Mouse (Mus musculus): ENCODE measurements around the gene Slamf6. TPM values are rescaled to one million over a fixed set of nuclear protein-coding genes. Genes with fewer than 3 reads are reported as not detected.

Slamf6 gene
- polyA plus RNA-seq, 1 experiment, result not detected

DNA sequence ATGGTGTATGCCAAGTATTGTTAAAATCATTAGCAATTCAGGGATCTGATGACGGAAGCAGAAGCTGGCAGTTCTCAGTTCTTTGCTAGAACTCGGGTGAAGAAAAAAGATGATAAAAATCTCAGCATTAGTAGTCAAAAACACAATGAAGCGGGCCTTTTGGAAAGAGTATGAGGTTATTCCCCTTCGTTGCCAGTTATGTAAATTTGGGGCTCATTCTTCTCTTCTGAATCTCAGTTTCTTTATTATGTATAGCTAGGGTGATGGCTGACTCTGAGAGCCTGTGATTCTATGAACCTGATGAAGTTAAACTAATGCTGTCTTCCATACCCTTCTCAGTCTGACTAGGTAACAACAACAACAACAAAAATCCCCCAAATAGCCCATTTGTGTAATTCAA is 58.5 kb downstream of the Slamf6 start:
- H3K27ac ChIP-seq (ENCODE audit: insufficient read depth, low read length), result no peak overlapping the region
- H3K4me3 ChIP-seq (ENCODE audit: insufficient read depth, low read length), result no peak overlapping the region
- no peaks in the 10 kb centered on the region for H3K4me1 ChIP-seq (ENCODE audit: control insufficient read depth, insufficient read depth, low read length)
- TF ChIP-seq POLR2A (IDR thresholded peaks at IDR 0.05; ENCODE audit: low read depth, low read length) (no peak), CTCF (IDR thresholded peaks at IDR 0.05; ENCODE audit: borderline replicate concordance, insufficient read depth, low read length) (no peak)

DNA sequence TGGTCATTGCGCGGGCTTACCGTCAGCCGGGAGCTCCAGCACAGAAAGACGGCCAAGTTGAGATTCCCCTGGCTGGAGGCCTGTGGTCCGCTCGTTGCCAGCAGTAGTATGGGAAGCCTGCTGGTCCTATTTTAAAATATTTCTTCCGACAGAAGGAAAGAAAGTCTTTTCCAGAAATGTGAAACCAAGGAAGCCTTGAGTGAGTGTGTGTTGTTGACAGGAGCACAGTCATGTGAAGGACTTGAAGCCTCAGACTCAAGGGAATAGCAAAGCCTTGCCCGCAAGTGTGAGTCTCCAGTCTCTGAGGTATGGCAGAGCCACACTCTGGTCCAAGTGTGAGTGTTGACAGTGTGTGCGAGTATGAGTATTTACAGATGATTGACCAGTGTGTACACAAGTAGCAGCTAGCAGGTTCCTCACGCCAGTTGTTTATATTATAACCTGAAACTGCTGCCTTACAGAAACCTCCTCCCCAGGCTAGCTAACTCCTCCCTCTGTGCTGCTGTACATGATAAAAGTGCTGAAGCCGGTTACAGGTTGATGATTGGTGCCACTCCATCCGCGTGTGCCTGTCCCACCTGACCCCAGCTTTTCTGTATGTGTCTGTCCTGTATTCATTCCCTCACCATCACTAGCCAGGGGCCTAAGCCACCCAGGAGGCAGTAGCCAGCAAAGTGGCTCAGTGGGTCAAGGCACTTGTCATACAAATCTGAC is 59.7 kb downstream of the Slamf6 start:
- H3K27ac ChIP-seq (ENCODE audit: insufficient read depth, low read length), result no peak overlapping the region
- no peaks in the 10 kb centered on the region for H3K4me1 ChIP-seq (ENCODE audit: control insufficient read depth, insufficient read depth, low read length)
- no peak overlapping the region for H3K4me3 ChIP-seq (ENCODE audit: insufficient read depth, low read length)
- TF ChIP-seq POLR2A (IDR thresholded peaks at IDR 0.05; ENCODE audit: low read depth, low read length), result no peak
- no peak for TF ChIP-seq CTCF (IDR thresholded peaks at IDR 0.05; ENCODE audit: borderline replicate concordance, insufficient read depth, low read length)

- TF ChIP-seq POLR2A (IDR thresholded peaks at IDR 0.05; ENCODE audit: low read depth, low read length) (no peak), CTCF (IDR thresholded peaks at IDR 0.05; ENCODE audit: borderline replicate concordance, insufficient read depth, low read length) (no peak)
- H3K4me1 ChIP-seq (ENCODE audit: control insufficient read depth, insufficient read depth, low read length), result no peaks in the 10 kb centered on the region
- H3K4me3 ChIP-seq (ENCODE audit: insufficient read depth, low read length), result no peak overlapping the region
- no peak overlapping the region for H3K27ac ChIP-seq (ENCODE audit: insufficient read depth, low read length)
Observed at GRCm38 (mm10) chr1:171977891-171978290, 60.6 kb downstream of the Slamf6 start.

DNA sequence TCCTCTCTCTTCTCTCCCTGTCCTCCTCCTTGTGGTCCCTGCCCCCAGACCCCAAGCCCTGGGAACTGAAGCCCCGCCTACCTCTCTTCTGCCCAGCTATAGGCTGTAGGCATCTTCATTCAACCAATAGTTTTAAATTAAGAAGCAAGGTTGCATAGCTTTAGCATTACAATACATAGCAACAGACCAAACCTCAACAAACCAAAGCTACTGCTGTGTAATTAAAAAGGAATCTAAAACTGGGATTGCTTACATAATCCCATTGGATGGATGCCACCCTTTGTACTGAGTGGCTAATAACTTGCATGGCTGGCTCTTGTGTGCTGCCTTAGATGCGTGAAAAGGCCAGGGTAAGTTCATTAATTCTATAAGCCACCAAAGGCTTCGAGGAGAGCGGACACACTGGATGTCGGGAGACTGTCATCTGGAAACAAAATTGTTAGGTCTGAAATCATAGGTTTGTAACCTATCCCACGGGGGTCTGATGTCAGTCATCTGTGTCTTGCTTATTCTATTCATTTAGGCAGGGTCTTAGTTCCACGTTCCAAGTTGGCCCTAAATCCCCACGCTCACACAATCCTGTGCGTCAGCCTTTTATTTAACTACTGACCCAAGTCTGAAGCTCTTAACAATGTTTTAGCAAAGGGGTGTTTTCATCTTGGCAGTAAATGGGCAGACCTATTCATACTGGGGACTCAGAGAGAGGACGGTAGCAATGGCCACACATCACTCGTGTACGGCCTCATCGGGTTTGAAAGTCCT is 62.8 kb downstream of the Slamf6 start:
- no peak overlapping the region for H3K27ac ChIP-seq (ENCODE audit: insufficient read depth, low read length)
- no peaks in the 10 kb centered on the region for H3K4me1 ChIP-seq (ENCODE audit: control insufficient read depth, insufficient read depth, low read length)
- no peak for TF ChIP-seq CTCF (IDR thresholded peaks at IDR 0.05; ENCODE audit: borderline replicate concordance, insufficient read depth, low read length)
- TF ChIP-seq POLR2A (IDR thresholded peaks at IDR 0.05; ENCODE audit: low read depth, low read length), result no peak
- no peak overlapping the region for H3K4me3 ChIP-seq (ENCODE audit: insufficient read depth, low read length)

DNA sequence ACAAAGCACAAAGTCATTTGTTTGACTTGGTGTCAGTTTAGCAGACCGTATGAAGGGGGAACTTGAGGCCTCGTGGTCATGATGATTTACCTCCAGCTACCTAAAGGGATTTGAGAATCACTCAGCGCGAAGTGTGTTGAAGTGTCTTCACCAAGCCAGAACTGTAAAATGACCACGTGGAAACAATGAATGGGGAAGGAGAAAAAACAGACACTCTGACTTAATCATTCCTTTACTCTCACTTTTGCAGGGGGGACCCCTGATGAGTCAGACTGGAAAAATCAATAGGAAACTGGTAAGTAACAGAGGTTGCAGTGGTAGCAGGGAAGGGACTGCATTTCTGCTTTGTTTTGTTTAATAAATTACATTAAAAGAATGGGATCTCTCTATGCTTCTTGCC is 64.9 kb downstream of the Slamf6 start:
- TF ChIP-seq CTCF (IDR thresholded peaks at IDR 0.05; ENCODE audit: borderline replicate concordance, insufficient read depth, low read length) (no peak), POLR2A (IDR thresholded peaks at IDR 0.05; ENCODE audit: low read depth, low read length) (no peak)
- no peak overlapping the region for H3K27ac ChIP-seq (ENCODE audit: insufficient read depth, low read length)
- no peaks in the 10 kb centered on the region for H3K4me1 ChIP-seq (ENCODE audit: control insufficient read depth, insufficient read depth, low read length)
- H3K4me3 ChIP-seq (ENCODE audit: insufficient read depth, low read length), result no peak overlapping the region

- Histone ChIP-seq H3K27ac (ENCODE audit: insufficient read depth, low read length) (no peak overlapping the region), H3K4me1 (ENCODE audit: control insufficient read depth, insufficient read depth, low read length) (no peaks in the 10 kb centered on the region), H3K4me3 (ENCODE audit: insufficient read depth, low read length) (no peak overlapping the region)
- TF ChIP-seq CTCF (IDR thresholded peaks at IDR 0.05; ENCODE audit: borderline replicate concordance, insufficient read depth, low read length), result no peak
- no peak for TF ChIP-seq POLR2A (IDR thresholded peaks at IDR 0.05; ENCODE audit: low read depth, low read length)
Observed at GRCm38 (mm10) chr1:171982740-171983139, 65.4 kb downstream of the Slamf6 start.

DNA sequence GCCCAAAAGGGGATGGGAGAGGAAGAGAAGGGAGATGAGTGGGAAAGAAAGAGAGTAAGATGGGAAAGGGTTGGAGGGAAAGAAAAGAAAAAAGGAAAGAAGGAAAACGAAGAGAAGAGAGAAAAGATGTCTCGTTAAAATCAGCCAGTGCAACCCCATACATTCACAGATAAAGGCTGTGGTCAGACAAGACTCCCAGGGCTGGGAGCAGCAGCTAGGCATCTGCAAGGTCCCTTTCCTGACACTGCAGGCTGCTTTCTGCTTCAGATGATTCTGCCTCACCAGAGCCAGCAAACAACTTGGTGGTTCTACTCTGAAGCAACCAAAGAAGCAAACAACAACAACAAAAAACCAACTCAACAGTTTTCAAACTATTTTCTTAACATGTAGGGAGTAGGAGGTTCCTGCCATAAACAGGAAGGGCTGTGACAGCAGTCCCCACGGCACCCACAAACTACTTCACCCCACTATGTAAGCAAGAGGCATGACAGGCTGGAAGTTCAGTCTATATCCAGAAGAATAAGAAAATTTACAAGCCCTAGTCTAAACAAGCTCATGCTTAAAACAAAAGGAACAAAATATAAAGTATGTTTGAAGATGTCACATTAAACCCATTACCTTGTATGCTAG is 66.2 kb downstream of the Slamf6 start:
- Histone ChIP-seq H3K4me1 (ENCODE audit: control insufficient read depth, insufficient read depth, low read length) (no peaks in the 10 kb centered on the region), H3K27ac (ENCODE audit: insufficient read depth, low read length) (no peak overlapping the region), H3K4me3 (ENCODE audit: insufficient read depth, low read length) (no peak overlapping the region)
- TF ChIP-seq POLR2A (IDR thresholded peaks at IDR 0.05; ENCODE audit: low read depth, low read length) (no peak), CTCF (IDR thresholded peaks at IDR 0.05; ENCODE audit: borderline replicate concordance, insufficient read depth, low read length) (no peak)

DNA sequence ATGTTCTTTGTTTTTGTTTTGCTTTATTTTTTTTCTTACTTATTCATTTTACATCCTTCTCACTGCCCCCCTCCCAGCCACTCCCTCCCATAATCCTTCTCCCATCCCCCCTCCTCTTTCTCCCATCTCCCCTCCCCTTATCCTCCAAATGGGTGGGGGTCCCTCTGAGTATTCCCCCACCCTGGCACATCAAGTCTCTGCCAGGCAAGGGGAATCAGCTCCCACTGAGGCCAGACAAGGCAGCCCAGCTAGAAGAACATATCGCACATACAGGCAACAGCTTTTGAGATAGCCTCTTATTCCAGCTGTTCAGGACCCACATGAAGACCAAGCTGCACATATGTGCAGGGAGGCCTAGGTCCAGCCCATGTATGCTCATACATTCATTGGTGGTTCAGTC is 66.8 kb downstream of the Slamf6 start:
- Histone ChIP-seq H3K27ac (ENCODE audit: insufficient read depth, low read length) (no peak overlapping the region), H3K4me1 (ENCODE audit: control insufficient read depth, insufficient read depth, low read length) (no peaks in the 10 kb centered on the region), H3K4me3 (ENCODE audit: insufficient read depth, low read length) (no peak overlapping the region)
- no peak for TF ChIP-seq POLR2A (IDR thresholded peaks at IDR 0.05; ENCODE audit: low read depth, low read length)
- TF ChIP-seq CTCF (IDR thresholded peaks at IDR 0.05; ENCODE audit: borderline replicate concordance, insufficient read depth, low read length), result no peak

DNA sequence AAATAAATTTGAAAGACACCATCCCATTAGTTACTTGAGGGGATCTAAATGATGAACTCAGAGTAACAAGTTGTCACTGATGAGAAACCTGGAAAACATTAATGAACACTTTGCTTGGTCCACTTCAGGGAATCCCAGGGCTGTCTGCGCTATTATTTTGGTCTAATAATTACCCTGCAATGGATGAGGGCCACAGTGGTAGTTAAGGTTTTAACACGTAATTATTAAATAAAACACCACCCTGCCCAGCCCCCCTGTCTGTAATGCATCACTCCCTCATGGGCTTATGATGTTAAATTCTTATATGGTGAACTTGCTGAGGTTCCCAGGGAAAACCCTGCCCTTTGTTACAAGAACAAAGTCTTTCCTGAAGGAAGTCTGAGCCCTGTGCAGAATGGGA is 74.6 kb downstream of the Slamf6 start:
- H3K4me1 ChIP-seq (ENCODE audit: control insufficient read depth, insufficient read depth, low read length), result no peaks in the 10 kb centered on the region
- H3K4me3 ChIP-seq (ENCODE audit: insufficient read depth, low read length), result no peak overlapping the region
- no peak overlapping the region for H3K27ac ChIP-seq (ENCODE audit: insufficient read depth, low read length)
- TF ChIP-seq CTCF (IDR thresholded peaks at IDR 0.05; ENCODE audit: borderline replicate concordance, insufficient read depth, low read length) (no peak), POLR2A (IDR thresholded peaks at IDR 0.05; ENCODE audit: low read depth, low read length) (no peak)
